Mouse (Mus musculus): ENCODE data around the gene Plekha5. TPM values are rescaled to one million over a fixed set of nuclear protein-coding genes. Genes with fewer than 3 reads are reported as not detected.

Plekha5 gene
- total and polyA plus RNA-seq, 2 experiments from 2014 or later = 29.3 to 37.8 TPM

GRCm38 (mm10) chr6:140561917-140562590 lies 138.2 kb downstream of the Plekha5 start:
- Histone ChIP-seq H3K27me3 (ENCODE audit: insufficient read depth, low read length) (no peaks in the 10 kb centered on the region), H3K4me2 (ENCODE audit: low read depth, low read length) (no peak overlapping the region), H3K4me1 (ENCODE audit: insufficient read depth, low read length) (no peaks in the 10 kb centered on the region), H3K4me3 (ENCODE audit: low read length) (no peak overlapping the region), H3K36me3 (ENCODE audit: insufficient read depth, low read length) (no peaks in the 10 kb centered on the region; the same call in 1 of the 2 replicates), H3K9me3 (ENCODE audit: low read length) (no peaks in the 10 kb centered on the region), H3K9ac (replicated peaks; ENCODE audit: low read length) (no peak overlapping the region), H3K27ac (no peak overlapping the region)
- DNase-seq (ENCODE audit: low spot score) = no peak
- no peak for ATAC-seq
- no peak for TF ChIP-seq CTCF (IDR thresholded peaks at IDR 0.05; ENCODE audit: low read depth)
- 86% methylated on average over 9 of the region's 9 CpGs for WGBS

- Histone ChIP-seq H3K36me3 (ENCODE audit: insufficient read depth, low read length) (peaks cover 3% of the 10 kb centered on the region; the same call in 1 of the 2 replicates), H3K27ac (no peak overlapping the region), H3K4me2 (ENCODE audit: low read depth, low read length) (no peak overlapping the region), H3K9ac (replicated peaks; ENCODE audit: low read length) (no peak overlapping the region), H3K4me3 (ENCODE audit: low read length) (no peak overlapping the region), H3K9me3 (ENCODE audit: low read length) (no peaks in the 10 kb centered on the region), H3K4me1 (ENCODE audit: insufficient read depth, low read length) (no peaks in the 10 kb centered on the region), H3K27me3 (ENCODE audit: insufficient read depth, low read length) (no peaks in the 10 kb centered on the region)
- ATAC-seq = no peak
- WGBS = 84% methylated on average over 2 of the region's 2 CpGs
- no peak for DNase-seq (ENCODE audit: low spot score)
- TF ChIP-seq CTCF (IDR thresholded peaks at IDR 0.05; ENCODE audit: low read depth) = no peak
Measured at GRCm38 (mm10) chr6:140567199-140567598, 143.3 kb downstream of the Plekha5 start.

GRCm38 (mm10) chr6:140567897-140568296 lies 144.0 kb downstream of the Plekha5 start:
- Histone ChIP-seq H3K9ac (replicated peaks; ENCODE audit: low read length) (no peak overlapping the region), H3K27me3 (ENCODE audit: insufficient read depth, low read length) (no peaks in the 10 kb centered on the region), H3K36me3 (ENCODE audit: insufficient read depth, low read length) (peaks cover 10% of the 10 kb centered on the region; the same call in 1 of the 2 replicates), H3K9me3 (ENCODE audit: low read length) (no peaks in the 10 kb centered on the region), H3K27ac (no peak overlapping the region), H3K4me1 (ENCODE audit: insufficient read depth, low read length) (no peaks in the 10 kb centered on the region), H3K4me2 (ENCODE audit: low read depth, low read length) (no peak overlapping the region), H3K4me3 (ENCODE audit: low read length) (no peak overlapping the region)
- 65% methylated on average over 2 of the region's 2 CpGs for WGBS
- DNase-seq (ENCODE audit: low spot score) (no peak), ATAC-seq (no peak)
- no peak for TF ChIP-seq CTCF (IDR thresholded peaks at IDR 0.05; ENCODE audit: low read depth)

GRCm38 (mm10) chr6:140570152-140570551 lies 146.3 kb downstream of the Plekha5 start:
- H3K4me2 ChIP-seq (ENCODE audit: low read depth, low read length) = no peak overlapping the region
- ATAC-seq = peak; percentile 77
- H3K9me3 ChIP-seq (ENCODE audit: low read length) = no peaks in the 10 kb centered on the region
- H3K9ac ChIP-seq (replicated peaks; ENCODE audit: low read length) = no peak overlapping the region
- H3K27ac ChIP-seq = peak overlapping the region; percentile 1; the same call in 1 of the 2 replicates
- peak; percentile 57 for DNase-seq (ENCODE audit: low spot score)
- H3K27me3 ChIP-seq (ENCODE audit: insufficient read depth, low read length) = no peaks in the 10 kb centered on the region
- no peak for TF ChIP-seq CTCF (IDR thresholded peaks at IDR 0.05; ENCODE audit: low read depth)
- 46% methylated on average over 11 of the region's 11 CpGs for WGBS
- peaks cover 30% of the 10 kb centered on the region for H3K36me3 ChIP-seq (ENCODE audit: insufficient read depth, low read length)
- H3K4me1 ChIP-seq (ENCODE audit: insufficient read depth, low read length) = no peaks in the 10 kb centered on the region
- no peak overlapping the region for H3K4me3 ChIP-seq (ENCODE audit: low read length)

- TF ChIP-seq CTCF (IDR thresholded peaks at IDR 0.05; ENCODE audit: low read depth) = no peak
- H3K4me1 ChIP-seq (ENCODE audit: insufficient read depth, low read length) = no peaks in the 10 kb centered on the region
- H3K27me3 ChIP-seq (ENCODE audit: insufficient read depth, low read length) = no peaks in the 10 kb centered on the region
- ATAC-seq (no peak), DNase-seq (ENCODE audit: low spot score) (no peak)
- no peak overlapping the region for H3K4me2 ChIP-seq (ENCODE audit: low read depth, low read length)
- H3K9me3 ChIP-seq (ENCODE audit: low read length) = no peaks in the 10 kb centered on the region
- no peak overlapping the region for H3K27ac ChIP-seq
- no peak overlapping the region for H3K4me3 ChIP-seq (ENCODE audit: low read length)
- no peak overlapping the region for H3K9ac ChIP-seq (replicated peaks; ENCODE audit: low read length)
- WGBS = 94% methylated on average over 3 of the region's 3 CpGs
- peaks cover 37% of the 10 kb centered on the region for H3K36me3 ChIP-seq (ENCODE audit: insufficient read depth, low read length)
Measured at GRCm38 (mm10) chr6:140574943-140575342, 151.1 kb downstream of the Plekha5 start.

GRCm38 (mm10) chr6:140576133-140576532 lies 152.3 kb downstream of the Plekha5 start:
- no peak overlapping the region; the same call in 1 of the 2 replicates for H3K27ac ChIP-seq
- ATAC-seq = no peak

More at GRCm38 (mm10) chr6:140576133-140576532, 152.3 kb downstream of the Plekha5 start:
- no peak for TF ChIP-seq CTCF (IDR thresholded peaks at IDR 0.05; ENCODE audit: low read depth)
- DNase-seq (ENCODE audit: low spot score) = no peak
- H3K4me3 ChIP-seq (ENCODE audit: low read length) = no peak overlapping the region
- peaks cover 40% of the 10 kb centered on the region for H3K36me3 ChIP-seq (ENCODE audit: insufficient read depth, low read length)
- no peaks in the 10 kb centered on the region for H3K4me1 ChIP-seq (ENCODE audit: insufficient read depth, low read length)
- H3K27me3 ChIP-seq (ENCODE audit: insufficient read depth, low read length) = no peaks in the 10 kb centered on the region
- H3K9ac ChIP-seq (replicated peaks; ENCODE audit: low read length) = no peak overlapping the region
- H3K4me2 ChIP-seq (ENCODE audit: low read depth, low read length) = no peak overlapping the region
- WGBS = 85% methylated on average over 8 of the region's 8 CpGs
- H3K9me3 ChIP-seq (ENCODE audit: low read length) = no peaks in the 10 kb centered on the region

Measured in hindbrain, postnatal 0 days (tissue).